Mouse (Mus musculus) embryonic facial prominence, embryonic 10.5 days (tissue): ENCODE results near the gene Tom1l2. TPM values are rescaled to one million over a fixed set of nuclear protein-coding genes. Genes with fewer than 3 reads are reported as not detected.

ENCODE experiments used
- DNase-seq: peaks from one replicate; pipeline ENCODE4 v3.0.0-alpha.2; 2017; ENCODE audit warnings: low spot score
- H3K27ac ChIP-seq: fragments of 300-500 bp; sonication (generic); replicated peaks from 2 replicates; pipeline ENCODE4 v1.5.1; 2016; ENCODE audit warnings: mild to moderate bottlenecking
- H3K27me3 ChIP-seq: fragments of 300-500 bp; sonication (generic); replicated peaks from 2 replicates; pipeline ENCODE4 v1.6.1; 2016; ENCODE audit warnings: low read depth, mild to moderate bottlenecking; ENCODE audit not compliant: poor library complexity, severe bottlenecking
- H3K36me3 ChIP-seq: fragments of 300-500 bp; sonication (generic); replicated peaks from 2 replicates; pipeline ENCODE4 v1.6.1; 2016; ENCODE audit warnings: mild to moderate bottlenecking, moderate library complexity
- H3K4me1 ChIP-seq: fragments of 300-500 bp; sonication (generic); 2 replicates; pipeline ENCODE4 v1.6.1; 2016
- H3K4me3 ChIP-seq: fragments of 300-500 bp; sonication (generic); 2 replicates; pipeline ENCODE4 v1.5.1; 2016; ENCODE audit warnings: mild to moderate bottlenecking, moderate library complexity
- H3K9me3 ChIP-seq: fragments of 300-500 bp; sonication (generic); 2 replicates; pipeline ENCODE4 v1.6.1; 2016; ENCODE audit warnings: mild to moderate bottlenecking
- WGBS: fragments of 180-500 bp; shearing (Covaris S2); methylation state at CpG from one replicate; pipeline ENCODE4 v1.1.7; 2016; 5-methylcytosine and 5-hydroxymethylcytosine counted together
- polyA plus RNA-seq: library from polyadenylated mRNA; unstranded; fragments of >200 nt; fragmentation: Nextera tagmentation; extraction: Ambion mirVana; gene quantifications from 2 replicates; pipeline ENCODE4 v1.2.1, GENCODE M21; 2016

Tom1l2 gene
- polyA plus RNA-seq, 1 experiment from 2014 or later, result 20.4 TPM

- 62% methylated on average over 4 of the region's 4 CpGs for WGBS
- H3K36me3 ChIP-seq, result no peaks in the 10 kb centered on the region
- H3K27ac ChIP-seq, result no peak overlapping the region
- no peaks in the 10 kb centered on the region for H3K27me3 ChIP-seq
- no peak overlapping the region for H3K4me3 ChIP-seq
- no peaks in the 10 kb centered on the region for H3K9me3 ChIP-seq
- H3K4me1 ChIP-seq, result peaks cover 9% of the 10 kb centered on the region; the same call in 1 of the 2 replicates
- DNase-seq, result peak; percentile 56
Observed at GRCm38 (mm10) chr11:60338291-60338690, 14.4 kb downstream of the Tom1l2 start.

GRCm38 (mm10) chr11:60335771-60336170 lies 16.9 kb downstream of the Tom1l2 start:
- Histone ChIP-seq H3K9me3 (no peaks in the 10 kb centered on the region), H3K4me3 (no peak overlapping the region), H3K36me3 (no peaks in the 10 kb centered on the region), H3K4me1 (peaks cover 7% of the 10 kb centered on the region; the same call in 1 of the 2 replicates), H3K27ac (no peak overlapping the region), H3K27me3 (no peaks in the 10 kb centered on the region)
- no peak for DNase-seq
- 74% methylated on average over 2 of the region's 2 CpGs for WGBS

GRCm38 (mm10) chr11:60334124-60334523 lies 18.6 kb downstream of the Tom1l2 start:
- 74% methylated on average over 3 of the region's 3 CpGs for WGBS
- no peak for DNase-seq
- H3K27me3 ChIP-seq, result no peaks in the 10 kb centered on the region
- H3K4me1 ChIP-seq, result peaks cover 7% of the 10 kb centered on the region; the same call in 1 of the 2 replicates
- no peak overlapping the region for H3K4me3 ChIP-seq
- no peak overlapping the region; the same call in 1 of the 2 replicates for H3K27ac ChIP-seq
- H3K9me3 ChIP-seq, result no peaks in the 10 kb centered on the region
- no peaks in the 10 kb centered on the region for H3K36me3 ChIP-seq

- Histone ChIP-seq H3K27ac (no peak overlapping the region), H3K27me3 (no peaks in the 10 kb centered on the region), H3K4me1 (peaks cover 7% of the 10 kb centered on the region; the same call in 1 of the 2 replicates), H3K9me3 (no peaks in the 10 kb centered on the region), H3K36me3 (no peaks in the 10 kb centered on the region), H3K4me3 (no peak overlapping the region)
- DNase-seq, result no peak
- WGBS, result 83% methylated on average over 5 of the region's 5 CpGs
Observed at GRCm38 (mm10) chr11:60333461-60333860, 19.2 kb downstream of the Tom1l2 start.

- Histone ChIP-seq H3K4me1 (peaks cover 7% of the 10 kb centered on the region; the same call in 1 of the 2 replicates), H3K27me3 (no peaks in the 10 kb centered on the region), H3K36me3 (no peaks in the 10 kb centered on the region), H3K27ac (no peak overlapping the region), H3K4me3 (no peak overlapping the region), H3K9me3 (no peaks in the 10 kb centered on the region)
- DNase-seq, result no peak
- 88% methylated on average over 4 of the region's 4 CpGs for WGBS
Observed at GRCm38 (mm10) chr11:60330551-60330950, 22.2 kb downstream of the Tom1l2 start.

- Histone ChIP-seq H3K27me3 (no peaks in the 10 kb centered on the region), H3K9me3 (no peaks in the 10 kb centered on the region), H3K4me3 (no peak overlapping the region), H3K27ac (no peak overlapping the region), H3K36me3 (no peaks in the 10 kb centered on the region), H3K4me1 (no peaks in the 10 kb centered on the region)
- DNase-seq, result no peak
Observed at GRCm38 (mm10) chr11:60323731-60324130, 29.0 kb downstream of the Tom1l2 start.

- peaks cover 6% of the 10 kb centered on the region for H3K4me1 ChIP-seq
- H3K36me3 ChIP-seq, result no peaks in the 10 kb centered on the region
- no peaks in the 10 kb centered on the region for H3K9me3 ChIP-seq
- no peak overlapping the region for H3K4me3 ChIP-seq
- no peak for DNase-seq
- 87% methylated on average over 2 of the region's 2 CpGs for WGBS
- H3K27me3 ChIP-seq, result no peaks in the 10 kb centered on the region
- H3K27ac ChIP-seq, result no peak overlapping the region
Observed at GRCm38 (mm10) chr11:60321438-60321837, 31.3 kb downstream of the Tom1l2 start.

GRCm38 (mm10) chr11:60320426-60321037 lies 32.2 kb downstream of the Tom1l2 start:
- no peaks in the 10 kb centered on the region for H3K9me3 ChIP-seq
- no peaks in the 10 kb centered on the region for H3K36me3 ChIP-seq
- no peak for DNase-seq
- no peaks in the 10 kb centered on the region for H3K27me3 ChIP-seq
- H3K27ac ChIP-seq, result no peak overlapping the region
- WGBS, result 83% methylated on average over 8 of the region's 8 CpGs
- peaks cover 10% of the 10 kb centered on the region for H3K4me1 ChIP-seq
- H3K4me3 ChIP-seq, result no peak overlapping the region

- H3K36me3 ChIP-seq, result no peaks in the 10 kb centered on the region
- WGBS, result 84% methylated on average over 10 of the region's 10 CpGs
- no peak overlapping the region for H3K27ac ChIP-seq
- no peak overlapping the region for H3K4me3 ChIP-seq
- DNase-seq, result no peak
- H3K4me1 ChIP-seq, result peaks cover 10% of the 10 kb centered on the region
- no peaks in the 10 kb centered on the region for H3K27me3 ChIP-seq
- H3K9me3 ChIP-seq, result no peaks in the 10 kb centered on the region
Observed at GRCm38 (mm10) chr11:60319257-60320066, 33.2 kb downstream of the Tom1l2 start.

- WGBS, result 59% methylated on average over 5 of the region's 5 CpGs
- Histone ChIP-seq H3K36me3 (no peaks in the 10 kb centered on the region), H3K4me1 (peaks cover 10% of the 10 kb centered on the region), H3K9me3 (no peaks in the 10 kb centered on the region), H3K27ac (no peak overlapping the region), H3K4me3 (no peak overlapping the region), H3K27me3 (no peaks in the 10 kb centered on the region)
- DNase-seq, result no peak
Observed at GRCm38 (mm10) chr11:60318716-60319115, 34.0 kb downstream of the Tom1l2 start.

- Histone ChIP-seq H3K27ac (no peak overlapping the region), H3K9me3 (no peaks in the 10 kb centered on the region), H3K4me1 (peaks cover 12% of the 10 kb centered on the region), H3K36me3 (no peaks in the 10 kb centered on the region), H3K27me3 (no peaks in the 10 kb centered on the region), H3K4me3 (no peak overlapping the region)
- DNase-seq, result no peak
- whole genome bisulfite sequencing, result 84% methylated on average over 7 of the region's 7 CpGs
Observed at GRCm38 (mm10) chr11:60317376-60318102, 35.2 kb downstream of the Tom1l2 start.

GRCm38 (mm10) chr11:60316883-60317282 lies 35.8 kb downstream of the Tom1l2 start:
- no peaks in the 10 kb centered on the region for H3K36me3 ChIP-seq
- H3K27ac ChIP-seq, result no peak overlapping the region
- no peak for DNase-seq
- H3K4me3 ChIP-seq, result no peak overlapping the region
- no peaks in the 10 kb centered on the region for H3K27me3 ChIP-seq
- peaks cover 17% of the 10 kb centered on the region for H3K4me1 ChIP-seq
- no peaks in the 10 kb centered on the region for H3K9me3 ChIP-seq
- 84% methylated on average over 8 of the region's 8 CpGs for WGBS
